Comparison of ENCODE assay signal across 17 mouse cellular contexts in the genomic region with DNA sequence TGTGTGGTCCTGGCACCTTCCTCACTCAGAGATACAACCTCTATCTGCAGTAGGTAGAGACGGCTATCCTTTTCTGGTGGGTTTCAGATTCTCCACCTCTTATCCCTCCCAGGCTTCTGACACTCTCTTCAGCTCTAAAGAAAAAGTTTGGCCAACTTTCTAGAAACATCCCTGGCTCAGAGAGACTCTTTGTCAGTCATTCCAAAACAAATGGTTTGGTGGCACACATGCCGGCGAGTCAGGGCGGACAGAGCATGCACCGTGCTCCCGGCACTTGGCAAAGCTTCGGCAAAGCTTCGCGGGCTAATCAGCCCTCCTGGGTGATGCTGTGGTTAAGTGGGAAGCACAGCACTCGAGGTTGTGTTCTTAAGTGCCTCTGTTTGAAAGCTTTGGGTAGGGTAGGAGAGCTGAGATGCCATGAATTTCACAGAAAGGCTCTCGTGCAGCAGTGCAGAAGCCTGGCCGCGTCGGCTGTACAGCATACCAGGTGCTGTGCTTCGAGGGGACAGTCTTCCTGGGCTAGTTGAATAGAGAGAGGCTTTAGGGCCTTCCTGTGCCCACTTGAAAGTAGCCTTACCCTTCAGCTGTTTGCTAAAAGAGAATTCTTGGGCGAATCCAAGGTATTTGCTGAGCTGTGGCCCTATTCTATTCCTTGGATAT. TPM values are rescaled to one million over a fixed set of nuclear protein-coding genes. Genes with fewer than 3 reads are reported as not detected.
DNase-seq lines count a peak whose midpoint lies in the region; ATAC-seq and TF ChIP-seq lines count a peak whose summit lies in the region.
"Had no signal": no experiment of that assay in that cellular context is flagged by ENCODE, and none has a peak within 500 bp of the region (broad histone marks: within the 10 kb centered on the region; RNA-seq: fewer than 3 reads in every experiment).

No protein-coding gene starts in this region.

- no peak for ATAC-seq in cerebellum, adult (ENCODE audit: insufficient number of reproducible peaks, low FRiP score, low TSS enrichment)
- ATAC-seq: midbrain, embryonic 15.5 days had no signal

- H3K27me3 ChIP-seq in limb, embryonic 10.5 days (ENCODE audit: low read depth, poor library complexity, severe bottlenecking), result no peaks in the 10 kb centered on the region
- H3K27me3 ChIP-seq: heart, embryonic 12.5 days; midbrain, embryonic 15.5 days had no signal

- peak overlapping the region; percentile 43; the same call in 1 of the 2 replicates for H3K27ac ChIP-seq in layer of hippocampus, adult 2 months
- no peak overlapping the region for H3K27ac ChIP-seq in limb, embryonic 10.5 days
- H3K27ac ChIP-seq: forebrain, embryonic 10.5 days; gastrocnemius, adult 2 months; macrophage; midbrain, embryonic 15.5 days had no signal

- TF ChIP-seq CTCF in layer of hippocampus, adult 2 months (conservative IDR thresholded peaks at IDR 0.05), result no peak

- peak; percentile 6 for DNase-seq in cerebellum, adult 8-10 months
- no peak for DNase-seq in layer of hippocampus, adult 2 months (ENCODE audit: low spot score in 2 of 2)
- DNase-seq in layer of hippocampus, adult 18-20 months (ENCODE audit: low spot score in 2 of 2), result no peak
- peak; percentile 55 for DNase-seq in 3134 (ENCODE audit: extremely low read depth, insufficient read length, low spot score)
- DNase-seq in limb, embryonic 10.5 days (ENCODE audit: low spot score), result peak; percentile 26
- DNase-seq in urinary bladder, postnatal 4 days (ENCODE audit: low spot score in 2 of 2), result no peak
- no peak for DNase-seq in layer of hippocampus, postnatal 25 days (ENCODE audit: extremely low spot score in 1 of 2, low spot score in 1 of 2)
- DNase-seq: adrenal gland, postnatal 36 days; embryo, embryonic 11 days; gastrocnemius, adult 2 months; kidney, adult 8-10 months; thymus, postnatal 36 days had no signal

- H3K4me3 ChIP-seq in layer of hippocampus, adult 2 months, result no peak overlapping the region; the same call in 1 of the 2 replicates
- no peak overlapping the region for H3K4me3 ChIP-seq in limb, embryonic 10.5 days
- H3K4me3 ChIP-seq: forebrain, embryonic 10.5 days; gastrocnemius, adult 2 months; heart, embryonic 12.5 days; midbrain, embryonic 15.5 days had no signal

- peaks cover 12% of the 10 kb centered on the region; the same call in 1 of the 2 replicates for H3K4me1 ChIP-seq in limb, embryonic 10.5 days

- WGBS in limb, embryonic 10.5 days, result 93% methylated on average over 16 of the region's 16 CpGs

- peaks cover 91% of the 10 kb centered on the region for H3K36me3 ChIP-seq in limb, embryonic 10.5 days

- no peaks in the 10 kb centered on the region for H3K9me3 ChIP-seq in limb, embryonic 10.5 days (replicated peaks)
- H3K9me3 ChIP-seq: forebrain, embryonic 10.5 days; heart, embryonic 12.5 days; midbrain, embryonic 15.5 days had no signal

RNA-seq across cellular contexts. Expression of gene Scd2, which starts 11.5 kb away (rescaled TPM):
- 100 to 1,000 TPM; 597 to 622 TPM for total RNA-seq in layer of hippocampus, adult 2 months (2021)
- 100 to 1,000 TPM; 656 to 658 TPM for total RNA-seq in layer of hippocampus, adult 18-20 months (2021)
- polyA plus RNA-seq in limb, embryonic 10.5 days (2016; fragmentation: Nextera tagmentation; extraction: Ambion mirVana), result 324 and 335 TPM in 2 replicates
- total RNA-seq in layer of hippocampus, postnatal 25 days (2021), result 100 to 1,000 TPM; 642 to 712 TPM

RNA-seq across cellular contexts. Expression of gene Scd4, which starts 27.9 kb away (rescaled TPM):
- 1 to 10 TPM; 2.3 to 2.5 TPM for total RNA-seq in layer of hippocampus, adult 2 months (2021)
- 1 to 10 TPM; 2.2 to 2.4 TPM for total RNA-seq in layer of hippocampus, adult 18-20 months (2021)
- polyA plus RNA-seq in limb, embryonic 10.5 days (2016; fragmentation: Nextera tagmentation; extraction: Ambion mirVana), result 0.08 and 0.11 TPM in 2 replicates
- total RNA-seq in layer of hippocampus, postnatal 25 days (2021), result 1 to 10 TPM; 2.8 to 2.9 TPM

Comparison
In these comparisons a context has a peak if more than half of its experiments do, and no peak if none do; other contexts are left out.
1. DNase-seq: peak in cerebellum, adult 8-10 months (single experiment), 3134 (single experiment) and limb, embryonic 10.5 days (single experiment); none in layer of hippocampus, adult 2 months (0 of 2), layer of hippocampus, adult 18-20 months (0 of 2), urinary bladder, postnatal 4 days (0 of 2) and layer of hippocampus, postnatal 25 days (0 of 2).